Mouse (Mus musculus) liver, adult (tissue): ENCODE measurements around the gene Gm13283.
"Not testable (repeated sequence)": the region's sequence is repeated elsewhere in the genome, so short reads cannot be mapped to it uniquely, and the experiment has no call there.

ENCODE experiments used
- GATA4 ChIP-seq: IDR thresholded peaks from 2 replicates; pipeline ENCODE4 v1.6.1; 2014; ENCODE audit warnings: mild to moderate bottlenecking, low read length; ENCODE audit not compliant: insufficient replicate concordance

The Gm13283 gene

GRCm38 (mm10) chr4:88773534-88773933, 13.6 kb downstream of the Gm13283 start, which contains the start of gene Gm13290:
TSS of gene Gm13290 (plus strand) at chr4:88773834.
- not testable (repeated sequence) for TF ChIP-seq GATA4

GRCm38 (mm10) chr4:88776622-88777021, 16.7 kb downstream of the Gm13283 start, which contains the start of gene Gm13289:
TSS of gene Gm13289 (plus strand) at chr4:88776922.
- not testable (repeated sequence) for TF ChIP-seq GATA4

GRCm38 (mm10) chr4:88779550-88779949, 19.6 kb downstream of the Gm13283 start, which contains the start of gene Gm13272:
TSS of gene Gm13272 (plus strand) at chr4:88779850.
- TF ChIP-seq GATA4: not testable (repeated sequence)

GRCm38 (mm10) chr4:88781831-88782230, 21.9 kb downstream of the Gm13283 start, which contains the start of gene Ifnz:
TSS of gene Ifnz (plus strand) at chr4:88782131.
- TF ChIP-seq GATA4: not testable (repeated sequence)

GRCm38 (mm10) chr4:88785409-88785808, 25.5 kb downstream of the Gm13283 start, which contains the start of gene Gm13276:
TSS of gene Gm13276 (plus strand) at chr4:88785709.
- TF ChIP-seq GATA4: not testable (repeated sequence)

- TF ChIP-seq GATA4: not testable (repeated sequence)
Measured at GRCm38 (mm10) chr4:88788402-88788801, 28.5 kb downstream of the Gm13283 start, which contains the start of gene Gm13277. TSS of gene Gm13277 (plus strand) at chr4:88788632.

GRCm38 (mm10) chr4:88791250-88791649, 31.3 kb downstream of the Gm13283 start, which contains the start of gene Gm13278:
TSS of gene Gm13278 (plus strand) at chr4:88791550.
- not testable (repeated sequence) for TF ChIP-seq GATA4

- TF ChIP-seq GATA4: not testable (repeated sequence)
Measured at GRCm38 (mm10) chr4:88793936-88794675, 34.2 kb downstream of the Gm13283 start, which contains the start of gene Gm13275. TSS of gene Gm13275 (plus strand) at chr4:88794487.

GRCm38 (mm10) chr4:88797097-88797496, 37.2 kb downstream of the Gm13283 start, which contains the start of gene Gm13279:
TSS of gene Gm13279 (plus strand) at chr4:88797397.
- not testable (repeated sequence) for TF ChIP-seq GATA4

- not testable (repeated sequence) for TF ChIP-seq GATA4
Measured at GRCm38 (mm10) chr4:88799365-88799764, 39.4 kb downstream of the Gm13283 start, which contains the start of gene Gm13285. TSS of gene Gm13285 (plus strand) at chr4:88799665.

- not testable (repeated sequence) for TF ChIP-seq GATA4
Measured at GRCm38 (mm10) chr4:88802954-88803353, 43.0 kb downstream of the Gm13283 start, which contains the start of gene Gm13287. TSS of gene Gm13287 (plus strand) at chr4:88803254.

GRCm38 (mm10) chr4:88805231-88805630, 45.3 kb downstream of the Gm13283 start, which contains the start of gene Gm13288:
TSS of gene Gm13288 (plus strand) at chr4:88805531.
- TF ChIP-seq GATA4: not testable (repeated sequence)
